Mouse (Mus musculus): Measurements from ENCODE around the gene Gm5678.
A peak's percentile ranks its signal among the peaks of the same experiment; 100 is the strongest.
"Not testable (repeated sequence)": the region's sequence is repeated elsewhere in the genome, so short reads cannot be mapped to it uniquely, and the experiment has no call there.

Gm5678 gene

DNA sequence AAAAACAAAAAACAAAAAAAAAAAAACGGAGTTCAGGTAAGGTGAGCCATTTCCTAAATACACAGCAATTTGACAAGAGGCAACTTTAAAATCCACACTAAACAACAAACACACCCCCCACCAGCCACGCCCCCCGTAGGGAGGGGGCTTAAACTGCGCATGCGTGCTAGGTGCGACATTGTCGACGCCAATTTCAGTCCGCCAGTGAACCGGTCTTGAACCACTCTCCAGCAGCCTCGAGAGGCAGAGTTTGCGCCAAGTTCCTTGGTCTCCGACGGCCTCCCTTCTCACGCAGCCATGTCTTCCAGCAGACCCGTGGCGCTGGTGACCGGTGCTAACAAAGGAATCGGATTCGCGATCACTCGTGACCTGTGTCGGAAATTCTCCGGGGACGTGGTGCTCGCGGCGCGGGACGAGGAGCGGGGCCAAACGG is 20.2 kb upstream of the Gm5678 start:
- peak; percentile 85 for DNase-seq (ENCODE audit: low read depth)

GRCm38 (mm10) chr16:93608731-93609130 is 19.2 kb upstream of the Gm5678 start:
- no peak for DNase-seq (ENCODE audit: low read depth)

GRCm38 (mm10) chr16:93609796-93610195 is 18.1 kb upstream of the Gm5678 start:
- DNase-seq (ENCODE audit: low read depth), result no peak

- no peak for DNase-seq (ENCODE audit: low read depth)
Observed at GRCm38 (mm10) chr16:93610961-93611360, 16.9 kb upstream of the Gm5678 start.

- DNase-seq (ENCODE audit: low read depth), result no peak
Observed at GRCm38 (mm10) chr16:93615118-93615870, 12.6 kb upstream of the Gm5678 start.

DNA sequence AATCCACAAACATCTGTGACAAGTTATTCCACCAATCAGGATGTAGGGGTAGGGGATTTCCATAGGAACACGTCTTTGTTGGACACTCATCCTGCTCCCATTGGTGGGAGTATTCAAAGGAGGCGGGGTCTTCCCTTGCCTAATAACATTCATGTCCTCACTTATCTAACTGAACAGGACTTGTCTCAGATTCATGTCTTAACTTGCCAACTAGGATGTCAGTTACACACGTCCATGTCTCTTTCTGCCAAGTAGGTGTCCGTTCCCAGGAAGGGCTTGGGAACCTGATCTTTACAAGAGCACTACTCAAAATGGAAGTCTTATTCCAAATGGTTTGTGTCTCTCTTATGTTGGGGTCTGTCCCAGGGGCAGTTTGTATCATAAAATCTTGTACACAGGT is 4.1 kb upstream of the Gm5678 start:
- DNase-seq (ENCODE audit: low read depth), result not testable (repeated sequence)

GRCm38 (mm10) chr16:93624671-93625070 is 3.2 kb upstream of the Gm5678 start:
- no peak for DNase-seq (ENCODE audit: low read depth)

- no peak for DNase-seq (ENCODE audit: low read depth)
Observed at GRCm38 (mm10) chr16:93626745-93627144, 1.2 kb upstream of the Gm5678 start.

DNA sequence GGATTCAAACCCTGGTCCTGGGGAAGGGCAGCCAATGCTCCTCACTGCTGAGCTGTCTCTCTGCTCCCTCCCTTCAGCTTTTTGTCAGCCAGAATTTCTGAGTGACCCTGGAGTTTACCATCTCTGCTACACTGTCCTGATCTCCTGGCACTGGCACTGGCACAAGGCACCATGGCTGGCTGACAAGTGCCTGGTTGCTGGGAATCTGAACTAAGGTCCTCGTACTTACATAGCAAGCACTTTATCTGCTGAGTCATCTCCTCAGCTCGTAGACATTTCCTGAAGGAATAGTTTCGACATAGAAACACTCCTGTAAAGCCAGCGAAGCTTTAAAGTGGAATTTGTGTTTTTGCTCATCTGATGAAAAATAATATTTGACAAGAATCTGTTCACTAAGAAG is 16.1 kb downstream of the Gm5678 start:
- DNase-seq (ENCODE audit: low read depth), result no peak

DNA sequence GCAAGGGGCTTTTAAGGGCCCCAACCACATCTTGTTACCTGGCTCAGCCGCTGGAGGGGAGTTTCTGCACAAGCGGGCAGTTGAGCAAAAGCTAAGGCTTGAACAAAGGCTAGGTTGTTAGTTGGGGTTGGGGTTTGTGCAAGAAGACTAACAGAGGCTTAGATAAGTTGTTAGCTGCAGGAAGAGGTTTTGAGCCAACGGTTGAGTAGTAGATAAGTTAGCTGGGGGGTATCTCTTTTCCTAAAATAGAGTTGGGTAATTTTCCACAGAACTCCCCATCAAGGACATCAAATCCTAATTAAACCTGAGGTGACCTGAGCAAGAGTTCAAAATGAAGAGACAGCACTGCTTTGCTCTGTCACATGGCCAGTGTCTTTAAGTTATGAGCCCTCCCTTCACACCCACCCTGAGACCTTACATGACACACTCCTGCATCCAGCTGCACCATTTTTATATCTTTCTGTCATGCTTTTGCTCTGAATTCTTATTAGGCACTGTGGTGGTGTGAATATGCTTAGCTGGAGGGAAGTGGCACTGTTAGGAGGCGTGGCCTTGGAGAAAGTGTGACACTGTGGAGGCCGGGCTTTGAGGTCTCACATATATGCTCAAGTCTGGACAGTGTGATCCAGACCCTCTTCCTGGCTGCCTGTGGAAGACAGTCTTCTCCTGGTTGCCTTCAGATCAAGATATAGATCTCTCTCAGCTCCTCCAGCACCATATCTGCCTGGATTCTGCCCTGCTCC is 20.7 kb downstream of the Gm5678 start:
- DNase-seq (ENCODE audit: low read depth), result no peak

- no peak for DNase-seq (ENCODE audit: low read depth)
Observed at GRCm38 (mm10) chr16:93667976-93668375, 40.1 kb downstream of the Gm5678 start.

GRCm38 (mm10) chr16:93669521-93669920 is 41.6 kb downstream of the Gm5678 start:
- DNase-seq (ENCODE audit: low read depth), result no peak

DNA sequence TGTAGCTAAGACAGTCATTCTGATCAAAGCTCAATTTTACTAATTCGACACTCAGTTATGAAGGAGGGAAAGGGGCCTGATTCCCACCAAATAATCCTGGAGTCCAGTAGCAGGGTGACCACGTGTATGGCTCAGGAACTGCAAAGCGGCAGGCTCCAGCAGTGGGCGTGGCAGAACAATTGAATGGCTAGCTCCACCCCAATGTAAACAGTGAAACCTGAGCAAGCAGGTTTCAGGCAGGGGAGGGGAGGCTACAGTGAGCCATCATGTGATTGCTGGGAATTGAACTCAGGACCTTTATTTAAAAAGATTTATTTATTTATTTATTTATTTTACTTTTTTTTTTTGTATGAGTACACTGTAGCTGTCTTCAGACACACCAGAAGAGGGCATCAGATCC is 42.6 kb downstream of the Gm5678 start:
- DNase-seq (ENCODE audit: low read depth), result not testable (repeated sequence)

GRCm38 (mm10) chr16:93671064-93671463 is 43.2 kb downstream of the Gm5678 start:
- DNase-seq (ENCODE audit: low read depth), result no peak

DNA sequence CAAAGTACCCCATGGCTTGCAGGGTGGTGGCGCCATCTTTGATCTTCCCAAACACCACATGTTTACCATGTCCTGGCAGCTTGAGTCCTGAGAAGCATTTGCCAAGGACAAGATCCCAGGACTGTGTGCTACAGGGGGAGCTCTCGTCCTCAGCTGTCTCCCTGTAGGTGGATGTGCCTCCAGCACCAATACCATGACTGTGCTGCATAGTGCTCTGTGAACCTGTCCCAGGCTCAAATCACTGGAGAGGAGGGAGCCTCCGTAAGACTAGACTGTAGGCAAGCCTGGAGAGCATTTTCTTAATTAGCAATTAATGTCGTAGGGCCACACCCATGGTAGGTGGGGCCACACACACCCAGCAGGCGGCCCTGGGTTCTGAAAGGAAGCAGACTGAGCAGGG is 48.5 kb downstream of the Gm5678 start:
- no peak for DNase-seq (ENCODE audit: low read depth)

DNA sequence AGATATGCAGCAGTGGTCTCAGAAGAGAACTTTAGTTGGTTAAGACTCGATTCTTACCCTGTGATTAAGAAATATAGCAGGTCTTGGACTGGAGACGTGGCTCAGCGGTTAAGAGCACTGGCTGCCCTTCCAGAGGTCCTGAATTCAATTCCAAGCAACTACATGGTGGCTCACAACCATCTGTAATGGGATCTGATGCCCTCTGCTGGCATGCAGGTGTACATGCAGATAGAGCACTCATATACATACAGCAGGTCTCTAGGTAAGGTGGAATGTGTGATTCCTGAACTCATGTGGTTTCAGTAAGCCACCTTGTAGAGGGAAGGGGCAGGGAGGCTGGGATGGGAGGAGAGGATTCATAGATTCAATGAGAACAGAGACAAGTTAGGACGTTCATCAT is 50.3 kb downstream of the Gm5678 start:
- no peak for DNase-seq (ENCODE audit: low read depth)

DNA sequence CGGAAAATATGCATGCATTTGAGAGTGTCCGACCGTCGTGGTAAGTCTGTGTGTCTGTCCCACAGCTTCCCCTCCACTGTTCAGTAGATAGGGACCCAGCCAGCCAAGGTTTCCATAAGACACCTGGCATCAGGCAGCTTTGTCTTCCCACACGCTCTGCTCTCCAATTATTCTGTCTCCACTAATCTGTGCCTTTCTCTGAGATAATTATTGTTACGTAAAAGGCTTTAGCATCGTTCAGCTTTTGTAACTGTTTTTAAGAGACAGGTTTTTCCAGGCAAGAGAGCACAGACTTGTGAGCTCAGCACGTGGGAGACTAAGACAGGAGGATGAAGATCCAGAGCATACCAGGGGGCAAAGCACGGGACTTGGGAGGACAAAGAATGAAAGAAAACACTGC is 51.3 kb downstream of the Gm5678 start:
- no peak for DNase-seq (ENCODE audit: low read depth)

All from fibroblast of lung, adult 2 months (primary cell).